Mouse (Mus musculus) megakaryocyte-erythroid progenitor cell, adult 5-6 weeks (primary cell): ENCODE data around the gene Fgf7. TPM values are rescaled to one million over a fixed set of nuclear protein-coding genes. Genes with fewer than 3 reads are reported as not detected.
A peak's percentile ranks its signal among the peaks of the same experiment; 100 is the strongest.

Experiments used
- ATAC-seq: replicated peaks from 2 replicates; pipeline ENCODE4 v1.8.0; 2016; ENCODE audit warnings: mild to moderate bottlenecking, inconsistent platforms; ENCODE audit not compliant: severe bottlenecking, poor library complexity, low FRiP score, low TSS enrichment
- total RNA-seq, 2 experiments: library from RNA; stranded (forward) in 1 of 2; stranded (reverse) in 1 of 2; fragments of 200-1000, 215-1000 nt in 1 of 2; fragments of >200 nt in 1 of 2; fragmentation: Nextera tagmentation in 1 of 2; gene quantifications; 2 replicates each; pipeline ENCODE4 v1.2.3; 2014 to 2017

Gene Fgf7
- total RNA-seq (2014; fragmentation: Nextera tagmentation) (not detected in 2 replicates), total RNA-seq (2017) (not detected in 2 replicates)

- no peak for ATAC-seq
Observed at GRCm38 (mm10) chr2:126034379-126035005, at the start of gene Fgf7. Gene Fgf7, plus strand, starts transcription at chr2:126034658.

- ATAC-seq, result no peak
Observed at GRCm38 (mm10) chr2:126002291-126002690, 32.2 kb upstream of the Fgf7 start.

- ATAC-seq, result peak; percentile 91
Observed at GRCm38 (mm10) chr2:126006088-126006487, 28.4 kb upstream of the Fgf7 start.

GRCm38 (mm10) chr2:126006742-126007141, 27.7 kb upstream of the Fgf7 start:
- ATAC-seq, result peak; percentile 81

- no peak for ATAC-seq
Observed at GRCm38 (mm10) chr2:126014989-126015710, 19.3 kb upstream of the Fgf7 start.

GRCm38 (mm10) chr2:126015763-126016473, 18.5 kb upstream of the Fgf7 start:
- ATAC-seq, result no peak

GRCm38 (mm10) chr2:126031186-126031900, 3.1 kb upstream of the Fgf7 start:
- no peak for ATAC-seq

GRCm38 (mm10) chr2:126033114-126033972, 1.1 kb upstream of the Fgf7 start:
- 0 out of 2 replicates have a peak, but pooled peaks have one; percentile 55 for ATAC-seq

- no peak for ATAC-seq
Observed at GRCm38 (mm10) chr2:126035013-126035770, 734 bp downstream of the Fgf7 start.

- no peak for ATAC-seq
Observed at GRCm38 (mm10) chr2:126036121-126036520, 1.7 kb downstream of the Fgf7 start.

- no peak for ATAC-seq
Observed at GRCm38 (mm10) chr2:126038221-126039000, 4.0 kb downstream of the Fgf7 start.

GRCm38 (mm10) chr2:126039414-126039891, 5.0 kb downstream of the Fgf7 start:
- no peak for ATAC-seq

GRCm38 (mm10) chr2:126040651-126041050, 6.2 kb downstream of the Fgf7 start:
- ATAC-seq, result no peak

GRCm38 (mm10) chr2:126041237-126041636, 6.8 kb downstream of the Fgf7 start:
- ATAC-seq, result no peak

GRCm38 (mm10) chr2:126042674-126043073, 8.2 kb downstream of the Fgf7 start:
- no peak for ATAC-seq

- ATAC-seq, result no peak
Observed at GRCm38 (mm10) chr2:126045621-126046020, 11.2 kb downstream of the Fgf7 start.
